21 mouse cellular contexts compared by ENCODE assay signal in the genomic region with DNA sequence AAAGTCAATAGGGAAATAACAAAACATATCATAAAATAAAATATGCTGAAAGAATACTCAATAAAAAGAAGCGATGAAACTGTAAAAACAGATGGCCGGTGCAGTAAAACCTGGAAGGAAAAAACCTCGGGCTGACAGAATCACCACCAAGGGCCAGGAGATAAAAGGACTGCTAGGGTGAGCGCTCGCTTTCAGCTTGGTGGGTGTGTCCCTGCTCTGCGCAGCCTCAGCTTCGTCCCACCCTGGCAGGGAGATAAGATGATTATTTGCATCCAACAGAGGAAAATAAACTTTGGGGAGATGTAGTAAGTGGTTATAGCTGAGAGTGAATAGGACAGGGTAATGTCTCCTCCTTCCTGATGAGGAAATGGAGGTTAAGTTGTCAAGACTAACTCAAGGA. TPM values are rescaled to one million over a fixed set of nuclear protein-coding genes. Genes with fewer than 3 reads are reported as not detected.
A peak's percentile ranks its signal among the peaks of the same experiment; 100 is the strongest.
DNase-seq lines count a peak whose midpoint lies in the region; ATAC-seq and TF ChIP-seq lines count a peak whose summit lies in the region.
"Had no signal": no experiment of that assay in that cellular context is flagged by ENCODE, and none has a peak within 500 bp of the region (broad histone marks: within the 10 kb centered on the region; RNA-seq: fewer than 3 reads in every experiment).

No protein-coding gene starts in this region.

- peak overlapping the region; percentile 68 for H3K4me3 ChIP-seq in testis, adult 2 months (ENCODE audit: control insufficient read depth, low read depth, low read length)
- no peak overlapping the region for H3K4me3 ChIP-seq in intestine, postnatal 0 days (ENCODE audit: low read depth, low read length)
- H3K4me3 ChIP-seq in liver, embryonic 16.5 days (ENCODE audit: low read depth, low read length) = no peak overlapping the region; the same call in 1 of the 2 replicates
- H3K4me3 ChIP-seq: embryonic facial prominence, embryonic 15.5 days; forebrain, embryonic 13.5 days; heart, embryonic 15.5 days; hindbrain, embryonic 12.5 days; left cerebral cortex, adult 2 months; limb, embryonic 10.5 days; midbrain, embryonic 15.5 days had no signal

- TF ChIP-seq CTCF in testis, adult 2 months (IDR thresholded peaks at IDR 0.05; ENCODE audit: control insufficient read depth, insufficient read depth, insufficient replicate concordance, low read depth, low read length) = no peak
- TF ChIP-seq CTCF in intestine, postnatal 0 days (IDR thresholded peaks at IDR 0.05; ENCODE audit: low read depth) = no peak

- no peak overlapping the region for H3K9ac ChIP-seq in intestine, postnatal 0 days (ENCODE audit: low read depth, low read length)
- no peak overlapping the region for H3K9ac ChIP-seq in liver, embryonic 16.5 days (ENCODE audit: low read depth, low read length)
- H3K9ac ChIP-seq: embryonic facial prominence, embryonic 15.5 days; forebrain, embryonic 13.5 days; heart, embryonic 15.5 days; hindbrain, embryonic 12.5 days; lung, embryonic 14.5 days; midbrain, embryonic 15.5 days had no signal

- no peak for TF ChIP-seq POLR2A in testis, adult 2 months (IDR thresholded peaks at IDR 0.05; ENCODE audit: control insufficient read depth, low read depth, low read length)

- H3K27ac ChIP-seq in testis, adult 2 months (ENCODE audit: control insufficient read depth, insufficient read depth, low read depth, low read length) = no peak overlapping the region
- H3K27ac ChIP-seq in intestine, postnatal 0 days (ENCODE audit: low read depth, low read length) = no peak overlapping the region
- peak overlapping the region; percentile 29; the same call in 1 of the 2 replicates for H3K27ac ChIP-seq in liver, embryonic 16.5 days (ENCODE audit: low read length)
- H3K27ac ChIP-seq: embryonic facial prominence, embryonic 15.5 days; forebrain, embryonic 13.5 days; heart, embryonic 15.5 days; hindbrain, embryonic 12.5 days; left cerebral cortex, adult 2 months; limb, embryonic 10.5 days; midbrain, embryonic 15.5 days had no signal

- H3K36me3 ChIP-seq in testis, adult 2 months (ENCODE audit: control insufficient read depth, insufficient read depth, low read length) = no peaks in the 10 kb centered on the region
- no peaks in the 10 kb centered on the region for H3K36me3 ChIP-seq in intestine, postnatal 0 days (ENCODE audit: control insufficient read depth, insufficient read depth)
- no peaks in the 10 kb centered on the region for H3K36me3 ChIP-seq in liver, embryonic 16.5 days (ENCODE audit: control insufficient read depth, insufficient read depth)
- H3K36me3 ChIP-seq: embryonic facial prominence, embryonic 15.5 days; heart, embryonic 15.5 days; hindbrain, embryonic 12.5 days; limb, embryonic 10.5 days; midbrain, embryonic 15.5 days had no signal

- no peaks in the 10 kb centered on the region for H3K27me3 ChIP-seq in testis, adult 2 months (ENCODE audit: control insufficient read depth, insufficient read depth, low read length)
- no peaks in the 10 kb centered on the region for H3K27me3 ChIP-seq in intestine, postnatal 0 days (replicated peaks; ENCODE audit: control insufficient read depth, insufficient read depth, low read length)
- H3K27me3 ChIP-seq in liver, embryonic 16.5 days (ENCODE audit: control insufficient read depth, insufficient read depth, low read depth, low read length) = no peaks in the 10 kb centered on the region; the same call in 1 of the 2 replicates
- H3K27me3 ChIP-seq: embryonic facial prominence, embryonic 15.5 days; heart, embryonic 15.5 days; hindbrain, embryonic 12.5 days; midbrain, embryonic 15.5 days had no signal

- no peak for DNase-seq in testis, postnatal 10 days (ENCODE audit: low spot score)
- DNase-seq in lung, postnatal 36 days = no peak
- no peak for DNase-seq in urinary bladder, postnatal 10 days (ENCODE audit: low spot score)
- DNase-seq in embryo, embryonic 11 days = no peak
- DNase-seq: adrenal gland, adult 8-10 months; cerebellum, adult 9-10 months; lung, embryonic 14.5 days; thymus, postnatal 14 days had no signal

- ATAC-seq in intestine, postnatal 0 days = peak; percentile 37; the same call in 1 of the 2 replicates
- ATAC-seq in liver, embryonic 16.5 days (ENCODE audit: low read depth) = peak; percentile 95
- ATAC-seq: forebrain, embryonic 13.5 days; inflammation-experienced regulatory T-cells, adult 6 months; midbrain, embryonic 15.5 days had no signal

- H3K4me2 ChIP-seq in intestine, postnatal 0 days (replicated peaks; ENCODE audit: low read depth) = peak overlapping the region; percentile 45
- peak overlapping the region; percentile 34 for H3K4me2 ChIP-seq in liver, embryonic 16.5 days (ENCODE audit: low read depth, low read length)
- H3K4me2 ChIP-seq: embryonic facial prominence, embryonic 15.5 days; forebrain, embryonic 13.5 days; heart, embryonic 15.5 days; hindbrain, embryonic 12.5 days; lung, embryonic 14.5 days; midbrain, embryonic 15.5 days had no signal

- peaks cover 9% of the 10 kb centered on the region for H3K4me1 ChIP-seq in testis, adult 2 months (ENCODE audit: control insufficient read depth, insufficient read depth, low read length)
- no peaks in the 10 kb centered on the region; the same call in 1 of the 2 replicates for H3K4me1 ChIP-seq in intestine, postnatal 0 days (replicated peaks; ENCODE audit: control insufficient read depth, insufficient read depth, low read length)
- peaks cover 33% of the 10 kb centered on the region for H3K4me1 ChIP-seq in liver, embryonic 16.5 days (ENCODE audit: control insufficient read depth, low read depth, low read length)
- H3K4me1 ChIP-seq: embryonic facial prominence, embryonic 15.5 days; heart, embryonic 15.5 days; hindbrain, embryonic 12.5 days had no signal

- 25% methylated on average over 7 of the region's 7 CpGs for WGBS in intestine, postnatal 0 days
- WGBS in liver, embryonic 16.5 days (ENCODE audit: insufficient replicate concordance) = 11% methylated on average over 7 of the region's 7 CpGs

- H3K9me3 ChIP-seq in intestine, postnatal 0 days (ENCODE audit: control insufficient read depth) = no peaks in the 10 kb centered on the region
- no peaks in the 10 kb centered on the region for H3K9me3 ChIP-seq in liver, embryonic 16.5 days (replicated peaks; ENCODE audit: control insufficient read depth, low read length)
- H3K9me3 ChIP-seq: embryonic facial prominence, embryonic 15.5 days; forebrain, embryonic 13.5 days; heart, embryonic 15.5 days; hindbrain, embryonic 12.5 days; limb, embryonic 10.5 days; midbrain, embryonic 15.5 days had no signal

RNA-seq across cellular contexts. Expression of gene Spaca3, which starts 3.3 kb away (rescaled TPM):
- polyA plus RNA-seq in testis, adult 2 months (2012; rRNA removed) = 490 and 494 TPM in 2 replicates
- polyA plus RNA-seq in intestine, postnatal 0 days (2015; fragmentation: Nextera tagmentation; extraction: Ambion mirVana) = not detected in 2 replicates
- not detected in 2 replicates for polyA plus RNA-seq in liver, embryonic 16.5 days (2015; fragmentation: Nextera tagmentation; extraction: Ambion mirVana)
- polyA plus RNA-seq: embryonic facial prominence, embryonic 15.5 days; forebrain, embryonic 13.5 days; heart, embryonic 15.5 days; hindbrain, embryonic 12.5 days; inflammation-experienced regulatory T-cells, adult 6 months; kidney, embryonic 16.5 days; limb, embryonic 10.5 days; lung, embryonic 14.5 days; midbrain, embryonic 15.5 days; stomach, embryonic 14.5 days had no signal

RNA-seq across cellular contexts. Expression of gene Tmem98, which starts 44.9 kb away (rescaled TPM):
- polyA plus RNA-seq in testis, adult 2 months (2012; rRNA removed) = 4.3 and 4.5 TPM in 2 replicates
- polyA plus RNA-seq in intestine, postnatal 0 days (2015; fragmentation: Nextera tagmentation; extraction: Ambion mirVana) = 148 and 156 TPM in 2 replicates
- polyA plus RNA-seq in liver, embryonic 16.5 days (2015; fragmentation: Nextera tagmentation; extraction: Ambion mirVana) = 8.4 and 9.9 TPM in 2 replicates

Comparison
In these comparisons a context has a peak if more than half of its experiments do, and no peak if none do; other contexts are left out.
1. RNA of gene Spaca3, which starts 3.3 kb away (polyA plus RNA-seq): 490 to 494 TPM in testis, adult 2 months; not detected in intestine, postnatal 0 days and not detected in liver, embryonic 16.5 days; every median in the first group is over 100 times any median in the second.
2. RNA of gene Tmem98, which starts 44.9 kb away (polyA plus RNA-seq): 148 to 156 TPM in intestine, postnatal 0 days; 8.4 to 9.9 TPM in liver, embryonic 16.5 days and 4.3 to 4.5 TPM in testis, adult 2 months; every median in the first group is over 10 times any median in the second.